Mouse (Mus musculus): ENCODE measurements at regions not wholly inside any gene's neighbourhood (a gene's known extent, or its start where the extent isn't known, plus 50 kb on each side); places are given as distances from the start of the nearest gene placed in this dataset.
A peak's percentile ranks its signal among the peaks of the same experiment; 100 is the strongest.

DNA sequence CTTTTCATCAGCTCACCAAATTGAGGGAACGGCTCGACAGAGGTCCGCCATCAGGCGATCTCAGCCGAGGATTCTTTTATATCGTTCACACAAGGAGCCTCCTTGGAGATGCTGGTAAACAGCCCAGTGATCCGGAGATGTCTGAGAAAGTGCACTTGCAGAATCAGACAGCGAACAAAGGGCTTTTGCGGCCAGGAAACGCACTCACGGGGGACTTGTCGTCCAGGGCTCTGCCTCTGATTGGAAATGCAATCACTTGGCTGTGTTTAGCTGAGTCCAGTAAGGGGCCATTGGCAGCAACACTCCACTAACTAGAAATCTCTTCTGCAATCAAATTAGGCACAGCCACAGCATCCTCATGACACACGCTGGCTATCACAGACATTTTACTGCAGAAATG lies 232.3 kb upstream of the Mphosph6 start:
- DNase-seq (ENCODE audit: low spot score in 2 of 2), result no peak
- intact Hi-C loops (cut with DNase I), result no loop called here

DNA sequence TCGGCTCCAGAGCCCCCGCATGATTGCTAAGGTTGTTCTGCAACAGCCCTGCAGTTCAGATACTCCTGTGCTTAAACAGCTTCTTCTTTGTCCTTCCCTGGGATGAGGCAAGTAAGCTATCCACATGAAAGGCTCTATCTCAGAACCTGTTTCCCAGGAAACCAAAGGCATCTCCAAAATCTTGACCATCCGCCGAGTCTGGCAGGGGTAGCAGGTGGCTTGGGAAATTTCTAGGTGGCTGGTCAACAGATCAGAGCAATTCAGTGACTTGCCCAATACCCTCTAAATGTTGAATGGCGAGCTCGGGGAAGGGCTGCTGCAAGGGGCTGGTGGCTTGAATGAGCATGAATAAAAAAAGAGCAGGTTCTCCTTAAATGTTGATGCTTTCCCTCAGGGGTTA lies 229.7 kb upstream of the Mphosph6 start:
- DNase-seq (ENCODE audit: low spot score in 2 of 2), result no peak
- intact Hi-C loops (cut with DNase I), result no loop called here

DNA sequence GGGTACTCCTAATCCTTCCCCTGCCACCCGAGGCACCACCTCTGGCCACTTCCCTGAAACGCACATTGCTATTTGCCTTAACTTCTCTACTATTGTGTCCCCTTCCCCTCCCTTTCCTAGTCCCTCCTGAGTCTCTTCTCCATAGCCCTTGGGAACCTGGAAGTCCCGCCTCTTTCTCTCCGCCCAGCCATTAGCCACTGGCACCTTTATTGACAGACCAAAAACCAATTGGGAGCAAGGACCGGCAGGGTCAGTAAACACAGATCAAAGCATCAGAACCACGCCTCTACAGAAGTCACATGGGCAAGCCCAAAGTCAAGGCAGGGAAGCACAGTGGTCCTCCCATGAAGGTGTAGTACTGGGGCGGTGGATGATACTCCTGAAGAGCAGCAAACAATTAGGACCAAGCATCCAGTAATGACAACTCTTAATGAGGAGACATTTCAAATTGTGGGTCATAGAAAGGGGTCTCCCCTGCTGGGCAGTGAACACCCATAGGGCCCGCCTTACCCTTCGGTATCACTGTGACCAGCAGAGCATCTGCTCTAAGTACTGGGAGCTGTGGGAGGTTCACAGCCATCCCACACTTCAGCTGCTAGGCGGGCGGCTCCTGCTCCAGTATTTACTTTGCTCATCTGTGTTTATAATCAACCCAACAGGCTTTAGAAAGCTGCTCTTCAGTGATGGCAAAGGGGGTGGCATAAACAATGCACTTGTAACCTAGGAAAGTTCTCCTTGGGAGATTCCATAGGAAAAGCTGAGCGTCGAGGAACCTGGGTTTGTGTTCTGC lies 226.5 kb upstream of the Mphosph6 start:
- DNase-seq (ENCODE audit: low spot score in 2 of 2), result peak; percentile 18 to 39
- intact Hi-C loops (cut with DNase I), result no loop called here

DNA sequence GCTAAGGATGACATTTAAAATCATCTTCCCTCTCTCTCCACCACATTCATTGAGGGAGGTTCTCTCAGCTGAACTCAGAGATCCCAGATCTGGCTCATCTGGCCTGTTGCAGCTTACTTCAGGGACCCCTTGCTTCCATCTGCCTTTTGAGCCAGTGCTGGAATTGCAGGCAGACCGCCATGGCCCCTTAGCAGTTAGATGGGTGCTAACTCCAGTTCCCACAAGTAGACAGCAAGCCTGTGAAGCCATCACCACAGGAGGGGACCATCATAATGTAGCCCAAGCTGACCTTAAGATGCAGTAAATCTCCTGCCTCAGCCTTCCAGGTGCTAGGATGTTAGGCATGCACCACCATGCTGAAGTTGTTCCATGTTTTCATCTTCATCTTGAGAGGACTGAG lies 221.7 kb upstream of the Mphosph6 start:
- intact Hi-C loops (cut with DNase I), result no loop called here
- no peak for DNase-seq (ENCODE audit: low spot score in 2 of 2)

DNA sequence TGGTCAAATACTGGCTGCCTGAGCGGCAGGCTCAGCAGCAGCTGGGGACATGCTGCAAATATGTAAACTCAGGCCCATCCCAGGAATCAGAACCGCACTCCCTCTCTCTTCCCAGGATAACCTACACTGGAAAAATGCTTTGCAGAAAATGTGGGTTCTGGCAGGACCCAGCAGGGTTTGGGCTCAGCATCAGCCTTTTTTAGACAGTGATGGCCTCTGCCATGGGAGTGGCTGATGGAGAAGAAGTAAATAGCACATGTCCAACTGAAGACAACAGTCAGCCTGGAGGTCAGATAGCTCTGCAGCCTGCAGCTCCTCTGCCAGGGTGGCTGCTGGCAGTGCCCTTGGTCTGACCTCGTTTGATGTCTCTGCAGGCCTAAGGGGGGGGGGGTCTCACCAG lies 220.2 kb upstream of the Mphosph6 start:
- intact Hi-C loops (cut with DNase I), result no loop called here
- no peak for DNase-seq (ENCODE audit: low spot score in 2 of 2)

DNA sequence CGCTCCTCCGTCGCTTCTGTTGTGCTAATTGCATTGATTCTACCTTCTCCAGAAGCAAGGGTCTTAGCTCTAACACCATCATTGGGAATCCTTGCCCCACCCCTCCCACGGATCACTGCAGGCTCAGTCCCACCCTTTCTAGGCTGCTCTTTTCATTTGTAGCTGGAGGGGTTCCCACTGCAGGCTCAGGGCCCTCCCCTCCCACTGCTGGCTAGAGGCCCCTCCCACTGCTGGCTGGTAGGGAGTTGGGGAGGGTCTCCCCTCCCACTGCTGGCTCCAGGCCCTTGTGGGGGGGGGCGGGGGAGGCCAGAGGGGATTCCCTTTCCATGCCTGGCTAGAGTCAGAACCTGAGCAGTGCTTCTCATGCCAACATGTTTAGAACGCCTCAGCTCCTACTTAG lies 215.5 kb upstream of the Mphosph6 start:
- DNase-seq (ENCODE audit: low spot score in 2 of 2), result no peak
- intact Hi-C loops (cut with DNase I), result no loop called here

DNA sequence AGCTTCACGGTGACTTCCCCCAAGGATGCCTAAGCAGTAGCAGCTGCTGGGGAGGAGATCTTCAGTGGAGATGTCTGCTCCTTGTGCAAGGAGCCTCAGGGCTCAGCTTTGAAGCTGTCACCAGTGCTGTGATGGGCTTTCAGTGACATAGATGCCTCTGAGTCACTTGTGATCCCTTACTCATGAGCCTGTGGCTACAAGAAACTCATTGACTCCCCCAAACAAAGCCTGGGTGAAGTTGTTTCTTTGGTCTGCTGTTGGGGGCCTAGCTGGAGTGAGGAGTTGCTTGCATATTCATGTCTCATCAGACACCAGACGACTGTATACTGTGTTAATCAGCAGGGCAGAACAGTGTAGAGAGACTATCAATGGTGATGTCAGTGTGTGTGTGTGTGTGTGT lies 203.4 kb upstream of the Mphosph6 start:
- intact Hi-C loops (cut with DNase I), result no loop called here

DNA sequence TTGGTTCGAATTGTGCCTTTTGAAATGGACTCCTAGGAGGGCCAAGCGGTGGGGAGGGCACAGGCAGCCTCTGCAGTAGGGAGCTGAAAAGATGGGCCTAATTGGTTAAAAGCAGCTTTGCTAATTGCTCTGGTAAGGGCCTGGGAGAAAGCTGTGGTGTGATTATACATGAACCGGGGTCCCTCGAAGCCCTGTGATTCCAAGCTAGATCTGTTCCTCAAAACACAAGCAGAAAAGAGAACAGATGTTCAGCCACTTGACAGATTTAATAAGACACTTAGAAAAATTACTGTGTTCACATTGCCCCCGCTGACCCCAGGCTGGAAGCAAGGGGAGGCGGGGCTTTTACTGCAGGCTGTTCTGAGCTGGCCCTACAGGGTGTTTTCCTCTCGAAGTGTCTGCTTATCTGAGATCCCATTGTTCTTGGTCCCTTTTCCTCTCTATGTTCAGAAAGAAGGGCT lies 202.7 kb upstream of the Mphosph6 start:
- intact Hi-C loops (cut with DNase I), result no loop called here
- no peak for DNase-seq (ENCODE audit: low spot score in 2 of 2)

More for the DNA sequence above, 203.4 kb upstream of the Mphosph6 start:
- no peak for DNase-seq (ENCODE audit: low spot score in 2 of 2)

DNA sequence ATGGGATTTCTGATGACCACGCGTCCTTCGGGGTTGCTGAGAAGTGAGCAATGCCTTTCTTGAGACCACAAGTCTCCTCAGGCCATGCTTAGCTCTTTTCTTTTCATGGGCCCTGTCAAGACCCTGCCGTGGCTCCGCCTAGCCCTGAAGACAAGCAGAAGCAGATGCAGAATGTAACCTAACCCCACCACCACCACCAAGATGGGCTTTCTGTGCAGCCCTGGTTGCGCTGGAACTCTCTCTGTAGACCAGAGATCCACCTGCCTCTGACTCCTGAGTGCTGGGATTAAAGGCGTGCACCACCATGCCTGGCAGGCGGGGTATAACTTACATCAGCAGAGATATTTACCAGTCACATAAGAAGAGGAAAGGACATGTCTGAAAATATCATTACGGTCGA lies 199.4 kb upstream of the Mphosph6 start:
- DNase-seq (ENCODE audit: low spot score in 2 of 2), result no peak
- intact Hi-C loops (cut with DNase I), result no loop called here

DNA sequence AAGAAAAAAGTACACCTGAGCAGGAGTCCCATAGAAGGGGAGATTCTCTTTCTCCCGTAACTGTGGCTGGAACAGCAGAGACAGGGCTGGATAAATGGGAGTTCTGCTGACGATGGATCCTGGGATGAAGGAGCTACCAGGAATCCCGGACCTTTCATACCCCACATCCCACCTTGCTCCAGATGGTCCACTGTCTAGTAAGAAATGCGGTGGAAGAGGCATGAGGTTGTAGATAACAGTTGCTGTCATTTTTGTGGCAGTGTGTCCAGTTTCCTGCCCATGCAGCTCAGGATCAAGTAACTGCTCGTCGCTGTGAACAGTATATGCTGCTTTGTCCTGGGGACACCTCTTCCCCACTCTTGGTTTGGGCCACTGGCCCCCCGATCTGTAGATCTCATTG lies 190.1 kb upstream of the Mphosph6 start:
- DNase-seq (ENCODE audit: low spot score in 2 of 2), result no peak
- intact Hi-C loops (cut with DNase I), result no loop called here

DNA sequence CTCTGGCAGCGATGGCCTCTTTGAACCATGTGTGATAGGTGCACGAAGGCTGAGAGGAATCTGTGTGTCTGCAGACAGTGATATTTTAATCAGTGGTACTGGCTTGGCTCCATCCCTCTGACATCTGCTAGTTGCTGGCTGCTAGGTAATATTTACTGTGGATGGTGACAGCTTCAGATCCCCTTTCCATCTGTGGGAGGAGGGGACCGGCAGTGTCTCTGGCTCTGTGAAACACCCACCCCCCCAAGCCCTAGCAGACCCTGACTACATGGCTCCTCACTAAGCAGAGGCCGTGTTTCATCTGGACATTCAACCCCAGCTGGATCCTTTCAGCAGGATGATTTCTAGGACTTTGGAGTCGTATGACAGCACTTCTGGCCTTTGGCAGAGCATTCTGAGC lies 187.0 kb upstream of the Mphosph6 start:
- DNase-seq (ENCODE audit: low spot score in 2 of 2), result no peak
- intact Hi-C loops (cut with DNase I), result no loop called here

DNA sequence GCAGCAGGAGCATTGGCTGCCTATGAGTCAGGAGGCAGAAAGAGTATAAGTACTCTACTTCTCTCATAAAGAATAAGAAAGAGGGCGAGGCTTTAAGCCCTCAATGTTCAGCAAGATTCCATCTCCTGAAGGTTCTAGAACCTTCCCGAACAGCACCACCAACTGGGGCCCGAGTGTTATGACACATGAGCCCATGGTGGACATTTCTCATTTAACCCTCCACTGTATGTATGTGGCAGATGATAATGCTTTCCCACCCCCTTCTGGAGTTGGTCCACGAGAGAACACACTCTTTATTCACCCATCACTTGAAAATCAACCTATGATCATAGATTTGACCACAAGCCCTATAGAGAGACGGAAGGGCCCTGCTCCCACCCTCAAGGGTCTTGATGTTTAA lies 166.6 kb upstream of the Mphosph6 start:
- no peak for DNase-seq (ENCODE audit: low spot score in 2 of 2)
- intact Hi-C loops (cut with DNase I), result no loop called here

DNA sequence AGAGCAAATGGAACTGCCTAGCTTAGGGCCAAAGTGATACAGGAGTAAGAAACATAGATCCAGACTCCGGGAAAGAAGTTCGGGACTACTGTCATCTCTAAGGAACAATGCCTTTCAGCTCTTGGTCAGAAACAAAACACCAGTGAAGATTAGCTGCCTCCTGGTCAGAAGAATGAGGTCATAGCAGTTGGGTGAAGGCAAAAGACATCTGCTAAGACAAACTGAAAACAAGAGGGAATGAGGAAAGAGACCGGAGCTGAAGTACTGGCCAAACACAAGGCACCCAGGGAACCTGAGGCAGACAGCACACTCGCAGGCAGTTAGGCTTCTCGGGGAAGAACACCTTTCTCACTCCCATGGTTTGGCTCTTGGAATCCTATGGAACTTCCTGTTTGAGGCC lies 164.8 kb upstream of the Mphosph6 start:
- intact Hi-C loops (cut with DNase I), result no loop called here
- DNase-seq (ENCODE audit: low spot score in 2 of 2), result no peak

DNA sequence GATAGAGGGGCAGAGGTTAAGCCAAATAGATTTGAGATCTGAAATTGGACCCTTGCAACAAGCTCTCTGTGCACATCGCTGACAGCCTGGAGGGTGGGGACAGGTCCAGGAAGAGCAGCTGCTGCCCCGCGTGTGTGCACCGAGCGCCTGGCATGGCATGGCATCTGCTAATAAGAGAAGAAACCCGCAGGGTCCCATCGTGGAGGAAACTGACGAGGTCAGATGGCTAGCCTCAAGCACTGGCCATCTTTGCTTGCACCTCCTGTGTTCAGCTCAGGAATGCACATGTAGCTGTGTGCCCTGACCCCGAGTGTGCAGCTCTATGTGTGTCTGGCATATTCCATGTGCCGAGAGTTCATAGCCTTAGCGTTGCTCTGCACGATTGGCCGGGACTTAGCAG lies 161.7 kb upstream of the Mphosph6 start:
- intact Hi-C loops (cut with DNase I), result no loop called here
- no peak for DNase-seq (ENCODE audit: low spot score in 2 of 2)

DNA sequence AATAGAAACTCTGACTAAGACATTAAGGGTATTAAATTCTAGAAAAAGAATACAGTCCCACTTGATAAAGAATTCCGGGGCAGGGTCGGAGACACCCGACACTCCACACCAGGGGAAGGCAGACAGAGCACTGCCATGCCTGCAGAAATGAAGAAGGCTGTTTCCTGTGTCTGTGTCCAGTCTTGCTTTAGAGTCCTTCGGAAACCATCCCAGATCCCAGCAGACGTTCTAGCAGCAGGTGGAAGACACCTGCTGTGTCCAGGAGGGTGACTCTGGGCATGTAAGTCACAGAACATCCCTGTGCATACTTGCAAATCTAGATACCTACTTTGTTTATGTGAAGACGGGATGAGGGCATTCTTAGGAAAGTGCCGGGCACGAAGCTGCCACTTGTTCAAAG lies 160.9 kb upstream of the Mphosph6 start:
- intact Hi-C loops (cut with DNase I), result no loop called here
- no peak for DNase-seq (ENCODE audit: low spot score in 2 of 2)

DNA sequence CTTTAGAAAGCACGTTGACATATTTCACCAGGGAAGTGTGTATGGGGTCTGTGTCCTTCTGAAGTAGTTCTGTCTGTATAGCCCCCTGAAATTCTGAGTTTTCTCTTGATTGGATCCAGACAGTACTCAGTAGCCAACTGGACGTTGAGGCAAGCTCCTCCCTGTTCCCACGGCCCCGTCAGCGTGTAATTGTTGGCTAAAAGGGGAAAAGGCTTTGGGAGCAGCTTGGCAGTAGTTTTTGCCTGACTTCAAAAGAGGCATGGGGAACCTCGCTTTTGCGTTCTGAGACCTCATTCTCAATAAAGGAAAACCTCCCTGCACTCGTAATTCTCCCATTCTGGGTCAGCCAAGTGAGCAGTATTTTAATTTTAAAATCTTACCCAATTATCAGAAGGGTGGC lies 157.8 kb upstream of the Mphosph6 start:
- intact Hi-C loops (cut with DNase I), result no loop called here
- no peak for DNase-seq (ENCODE audit: low spot score in 2 of 2)

DNA sequence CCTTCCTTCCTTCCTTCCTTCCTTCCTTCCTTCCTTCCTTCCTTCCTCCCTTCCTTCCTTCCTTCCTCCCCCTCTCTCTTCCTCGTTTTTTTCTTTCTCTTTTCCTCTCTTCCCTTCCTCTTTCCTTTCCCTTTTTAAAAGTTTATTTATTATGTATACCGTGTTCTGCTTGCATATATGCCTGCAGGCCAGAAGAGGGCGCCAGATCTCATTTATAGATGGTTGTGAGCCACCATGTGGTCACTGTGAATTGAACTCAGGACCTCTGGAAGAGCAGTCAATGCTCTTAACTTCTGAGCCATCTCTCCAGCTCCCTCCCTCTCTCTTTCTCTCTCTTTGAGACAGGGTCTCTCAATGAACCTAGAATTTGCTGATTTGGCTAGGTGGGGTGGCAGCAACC lies 157.2 kb upstream of the Mphosph6 start:
- no peak for DNase-seq (ENCODE audit: low spot score in 2 of 2)
- intact Hi-C loops (cut with DNase I), result no loop called here

DNA sequence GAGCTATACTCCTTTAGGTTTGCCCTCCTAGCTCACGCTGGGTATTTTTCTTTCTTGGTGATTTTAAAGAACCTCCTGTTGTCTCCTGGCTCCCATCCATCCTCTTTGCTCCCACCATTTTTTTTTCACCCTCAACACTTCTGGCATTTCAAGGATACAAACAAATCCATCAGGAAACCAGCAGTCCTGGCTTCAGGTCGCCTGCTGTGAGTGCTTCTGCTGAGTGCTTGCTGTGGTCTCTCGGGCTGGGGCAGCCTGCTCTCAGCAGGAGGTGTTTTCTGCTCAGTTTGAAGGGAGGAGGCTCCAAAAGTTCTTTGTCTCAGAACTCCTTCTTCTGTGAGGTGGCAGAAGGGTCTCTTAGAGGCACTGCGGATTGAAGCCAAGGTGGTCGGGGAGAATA lies 149.9 kb upstream of the Mphosph6 start:
- DNase-seq (ENCODE audit: low spot score in 2 of 2), result no peak
- intact Hi-C loops (cut with DNase I), result no loop called here

DNA sequence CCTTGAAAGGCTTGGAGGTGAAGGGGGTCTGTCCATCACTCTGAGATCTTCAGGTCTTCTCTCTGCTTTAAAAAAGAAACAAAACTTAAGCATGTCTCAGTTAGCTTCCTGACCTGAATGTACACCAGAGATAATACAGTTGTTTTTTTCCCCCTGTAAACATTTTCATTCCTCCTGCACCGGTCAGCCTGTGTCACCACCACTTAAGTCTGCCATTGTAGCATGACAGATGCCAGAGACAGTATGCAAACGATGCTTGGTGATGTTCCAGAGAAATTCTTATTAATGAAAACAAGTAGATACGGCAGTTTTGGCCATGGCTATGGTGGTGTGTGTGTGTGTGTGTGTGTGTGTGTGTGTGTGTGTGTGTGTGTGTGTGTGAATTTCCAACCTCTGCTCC lies 144.8 kb upstream of the Mphosph6 start:
- intact Hi-C loops (cut with DNase I), result no loop called here
- DNase-seq (ENCODE audit: low spot score in 2 of 2), result no peak

DNA sequence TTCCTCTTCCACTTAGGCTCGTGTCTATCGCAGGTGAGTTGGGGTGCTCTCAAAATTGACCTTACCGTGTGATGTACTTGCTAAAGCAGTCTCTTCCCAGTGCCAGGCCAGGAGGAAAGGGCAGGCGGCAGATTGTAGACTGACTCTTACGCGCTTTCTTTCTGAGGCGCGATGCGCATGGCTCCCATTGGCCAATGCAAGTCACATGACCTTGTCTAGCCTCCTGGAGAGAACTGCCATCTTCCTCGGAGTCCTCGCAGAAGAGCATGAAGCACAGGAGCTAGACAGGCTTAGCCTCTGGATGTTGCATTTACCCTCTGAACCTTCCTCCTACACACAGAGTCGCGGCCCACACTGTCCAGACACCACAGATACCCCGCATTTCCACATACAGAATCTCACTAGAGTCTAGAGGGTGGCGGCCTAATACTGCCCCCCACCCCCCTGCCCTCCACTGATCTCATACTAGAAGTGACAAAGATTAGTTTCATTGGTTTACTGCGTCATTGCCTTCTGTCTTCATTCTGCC lies 132.9 kb upstream of the Mphosph6 start:
- intact Hi-C loops (cut with DNase I), result loop anchor here (5.0 to 10.0 kb wide), 3 partner anchors 230 to 920 kb away; partner anchors contain the start of gene Cdh13
- DNase-seq (ENCODE audit: low spot score in 2 of 2), result no peak

DNA sequence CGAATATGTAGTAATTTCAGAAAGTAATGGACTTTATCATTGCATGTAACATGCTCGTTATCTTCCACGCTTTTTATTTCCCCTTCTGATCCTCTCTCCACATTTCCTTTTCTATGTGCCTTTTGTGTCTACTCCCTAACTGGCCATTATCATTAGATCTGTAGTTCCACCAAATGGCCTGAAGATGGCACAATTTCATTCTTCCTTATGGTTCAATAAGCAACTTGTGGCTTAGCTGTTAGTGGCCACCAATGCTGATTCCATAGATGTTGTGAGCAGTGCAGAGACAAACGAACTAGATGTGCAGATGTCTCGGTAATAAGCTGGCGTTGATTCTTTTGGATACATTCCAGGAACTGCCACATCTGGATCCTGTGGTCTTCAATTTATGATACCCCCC lies 128.9 kb upstream of the Mphosph6 start:
- intact Hi-C loops (cut with DNase I), result loop anchor here (5.0 to 10.0 kb wide), 3 partner anchors 234 to 924 kb away; partner anchors contain the start of gene Cdh13
- no peak for DNase-seq (ENCODE audit: low spot score in 2 of 2)

DNA sequence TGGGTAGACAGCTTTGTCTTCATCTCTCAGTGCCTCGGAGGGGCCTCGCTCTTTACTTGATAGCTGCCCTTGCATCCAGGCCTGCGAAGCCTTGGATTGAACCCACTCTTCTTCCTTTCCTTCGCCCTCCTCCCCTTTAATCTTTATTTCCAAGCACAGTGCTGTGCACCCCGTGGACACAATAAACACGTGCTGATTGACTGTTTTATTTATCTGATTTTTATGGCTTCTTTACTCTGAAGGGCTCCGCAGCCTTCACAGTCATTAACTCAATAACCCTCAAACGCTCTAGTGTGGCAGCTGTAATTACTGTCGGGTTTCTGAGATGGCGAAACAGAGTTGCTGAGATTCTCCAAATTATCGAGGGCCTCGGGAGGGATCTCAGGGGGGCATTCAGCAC lies 127.9 kb upstream of the Mphosph6 start:
- intact Hi-C loops (cut with DNase I), result loop anchor here (5.0 to 10.0 kb wide), 3 partner anchors 235 to 925 kb away; partner anchors contain the start of gene Cdh13
- no peak for DNase-seq (ENCODE audit: low spot score in 2 of 2)

All from left cerebral cortex, postnatal 36 days (tissue).